Mouse (Mus musculus) thymus, postnatal 14 days (tissue): ENCODE results near the gene Zcchc3.
"Not testable (repeated sequence)": the region's sequence is repeated elsewhere in the genome, so short reads cannot be mapped to it uniquely, and the experiment has no call there.

Experiments used
- DNase-seq: peaks from one replicate; pipeline ENCODE4 v3.0.0; 2021

The Zcchc3 gene

GRCm38 (mm10) chr2:152414591-152415165 lies at the start of gene Zcchc3:
Gene Zcchc3, minus strand, starts transcription at chr2:152415027.
- peak; percentile 30 for DNase-seq

- DNase-seq, result no peak
Observed at GRCm38 (mm10) chr2:152459241-152459640, 44.4 kb upstream of the Zcchc3 start.

DNA sequence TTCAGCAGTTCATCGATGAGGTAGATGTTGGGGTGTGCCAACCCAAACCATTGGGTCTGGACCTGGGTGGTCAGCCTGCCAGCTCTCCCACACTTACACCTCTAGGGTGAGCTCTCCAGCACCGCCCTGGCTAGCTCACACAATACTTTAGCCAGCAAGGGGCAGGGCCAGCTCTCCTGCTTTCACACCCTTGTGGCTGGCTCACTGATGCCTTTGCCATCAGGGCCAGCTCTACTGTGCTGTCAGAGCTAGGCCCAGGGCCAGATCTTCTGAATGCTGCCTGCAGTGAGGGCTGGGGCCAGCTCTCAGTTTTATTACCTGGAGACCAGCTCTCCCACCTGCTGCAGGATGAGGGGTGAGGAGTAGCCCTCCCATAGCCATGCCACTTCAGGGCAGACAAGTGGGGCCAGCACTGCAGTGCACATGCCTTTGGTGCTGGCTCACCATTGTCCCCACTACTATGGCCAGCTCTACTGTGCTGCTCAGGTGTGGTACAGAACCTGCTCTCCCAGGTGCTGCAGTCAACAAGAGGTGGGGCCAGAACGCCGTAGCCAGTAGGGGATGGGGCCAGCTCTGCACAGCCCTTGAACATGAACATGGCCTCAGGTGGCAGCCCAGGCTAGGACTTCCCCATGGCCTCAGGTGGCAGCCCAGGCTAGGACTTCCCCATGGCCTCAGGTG lies 37.4 kb upstream of the Zcchc3 start:
- DNase-seq, result no peak

DNA sequence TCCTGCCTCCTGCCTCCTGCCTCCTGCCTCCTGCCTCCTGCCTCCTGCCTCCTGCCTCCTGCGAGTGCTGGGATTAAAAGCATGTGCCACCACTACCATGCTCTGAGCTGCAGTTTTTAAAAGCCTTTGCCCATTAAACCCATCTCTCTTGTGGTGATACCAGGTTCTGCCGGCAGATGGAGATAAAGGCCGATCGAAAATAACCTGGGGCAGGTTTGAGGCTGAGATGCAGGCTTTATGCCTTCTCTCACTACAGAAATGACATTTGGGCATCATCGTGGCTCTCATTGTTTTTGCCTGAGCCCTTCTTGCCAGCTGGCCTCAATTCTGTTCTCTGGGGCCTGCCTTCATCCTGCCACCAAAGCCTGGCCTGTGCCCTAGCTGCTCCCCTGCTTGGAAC lies 35.4 kb upstream of the Zcchc3 start:
- peak; percentile 41 for DNase-seq

DNA sequence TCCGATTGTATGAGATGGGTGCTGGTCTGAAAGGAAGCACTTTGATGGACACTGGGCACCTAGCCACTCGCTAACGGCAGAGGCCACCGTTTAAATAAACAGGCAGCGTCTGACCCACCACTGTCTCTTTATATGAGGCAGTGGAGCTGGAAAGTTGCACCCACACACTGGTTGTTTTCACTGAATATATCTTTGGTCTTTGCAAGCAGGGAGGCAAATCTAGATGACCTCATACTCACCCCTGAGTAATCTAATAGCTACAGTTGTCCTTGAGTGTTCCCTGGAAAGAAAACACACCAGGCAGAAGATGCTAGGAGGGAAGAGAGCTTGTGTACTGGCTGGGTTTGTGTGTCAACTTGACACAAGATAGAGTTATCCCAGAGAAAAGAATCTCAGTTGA lies 32.6 kb upstream of the Zcchc3 start:
- no peak for DNase-seq

DNA sequence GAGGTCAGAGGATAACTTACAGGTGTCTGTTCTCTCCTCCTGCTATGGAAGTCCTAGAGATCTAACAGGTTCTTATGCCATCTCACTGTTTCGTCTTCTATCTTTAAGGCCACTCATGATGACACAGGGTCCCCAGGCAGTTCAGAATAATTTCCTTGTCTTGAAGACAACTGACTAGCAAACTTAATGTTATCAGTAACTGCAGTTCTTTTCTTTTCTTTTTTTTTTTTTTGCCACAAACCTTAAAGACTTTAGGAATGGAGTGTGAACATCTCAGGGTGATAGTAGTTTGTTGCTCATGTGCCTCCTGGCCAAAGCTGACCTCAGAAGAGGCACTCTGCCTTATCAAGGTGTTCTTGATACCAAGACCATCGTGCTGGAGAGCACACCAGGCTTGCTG lies 31.8 kb upstream of the Zcchc3 start:
- no peak for DNase-seq

DNA sequence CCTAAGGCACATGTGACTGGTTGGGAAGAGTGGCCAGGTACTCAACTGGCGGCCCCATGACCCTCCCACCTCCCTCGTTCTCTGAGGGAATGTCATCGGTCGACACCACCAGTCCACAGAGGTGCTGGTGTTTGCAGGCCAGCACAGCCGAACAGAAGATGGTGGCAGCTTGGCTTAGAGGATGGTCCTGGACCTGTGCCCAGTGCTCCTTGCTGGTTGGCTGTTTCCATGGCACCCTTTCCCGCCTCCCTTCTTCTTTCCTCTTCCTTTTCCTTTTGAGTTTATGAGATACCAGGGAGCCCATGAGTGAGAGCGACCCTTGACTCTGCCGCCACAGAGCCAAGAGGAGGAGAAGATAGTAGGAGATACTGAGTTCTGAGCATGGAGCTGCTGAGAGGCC lies 28.5 kb upstream of the Zcchc3 start:
- no peak for DNase-seq

DNA sequence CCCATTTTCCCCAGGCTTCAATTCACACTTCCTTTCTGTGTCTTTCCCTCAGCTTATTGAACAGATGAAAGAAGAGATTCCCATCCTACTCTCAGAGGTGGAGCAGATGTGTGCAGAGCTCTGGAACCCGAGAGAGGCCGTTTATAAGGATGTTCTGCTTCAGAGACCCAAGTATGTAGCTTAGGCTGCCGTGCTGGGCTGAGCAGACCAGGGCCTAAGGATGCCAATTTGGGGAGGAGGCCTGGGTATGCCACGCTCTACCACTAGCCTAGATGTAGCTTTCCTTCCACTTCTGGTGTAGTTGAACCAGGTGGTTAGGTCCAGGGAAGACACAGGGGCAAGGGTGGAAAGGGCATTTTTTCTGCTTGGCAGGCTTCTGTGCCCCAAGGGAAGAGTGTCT lies 27.5 kb upstream of the Zcchc3 start:
- DNase-seq, result no peak

- no peak for DNase-seq
Observed at GRCm38 (mm10) chr2:152439833-152440232, 25.0 kb upstream of the Zcchc3 start.

GRCm38 (mm10) chr2:152438963-152439362 lies 24.1 kb upstream of the Zcchc3 start:
- no peak for DNase-seq

DNA sequence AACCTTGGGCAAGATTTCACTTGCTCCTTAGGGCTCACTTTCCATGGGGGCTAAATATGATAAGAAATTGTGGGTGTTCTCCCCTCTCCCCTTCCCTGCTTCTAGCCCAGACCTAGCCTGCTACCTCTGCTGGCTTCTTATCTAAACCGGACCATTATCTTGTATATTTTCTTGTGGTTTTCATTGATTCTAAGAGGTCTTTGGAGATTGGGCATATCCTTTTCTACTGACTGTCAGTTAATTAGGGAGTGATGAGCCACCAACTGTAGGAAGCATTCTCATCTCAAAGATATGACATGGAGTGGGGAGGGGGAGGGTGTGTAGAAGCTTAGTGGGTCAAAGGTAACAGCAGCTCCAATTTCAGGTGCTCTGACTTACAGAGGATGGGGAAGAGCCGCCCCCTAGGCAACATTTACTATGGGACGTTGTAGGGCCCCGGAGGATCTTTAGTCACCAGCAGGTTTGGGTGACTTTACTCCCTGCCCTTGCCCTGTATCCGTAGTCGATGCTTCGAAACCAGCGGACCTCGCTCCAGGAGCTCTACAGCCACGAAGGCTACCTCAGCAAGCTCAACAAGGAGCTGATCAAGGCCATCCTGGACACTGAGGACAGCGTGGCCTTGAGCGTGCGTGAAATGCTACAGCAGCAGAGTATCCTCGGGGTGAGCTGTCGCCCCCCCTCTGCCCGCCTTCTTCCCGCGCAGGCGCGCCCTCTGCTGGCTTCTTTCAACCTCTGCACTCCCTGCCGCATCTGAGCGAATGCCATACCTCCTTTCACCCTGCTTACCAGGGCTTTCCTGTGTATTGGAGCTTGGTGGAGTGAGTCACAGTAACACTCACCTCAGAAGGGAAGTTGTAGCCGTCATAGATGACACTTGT lies 22.4 kb upstream of the Zcchc3 start:
- peak; percentile 83 for DNase-seq

- DNase-seq, result no peak
Observed at GRCm38 (mm10) chr2:152436405-152436901, 21.6 kb upstream of the Zcchc3 start.

DNA sequence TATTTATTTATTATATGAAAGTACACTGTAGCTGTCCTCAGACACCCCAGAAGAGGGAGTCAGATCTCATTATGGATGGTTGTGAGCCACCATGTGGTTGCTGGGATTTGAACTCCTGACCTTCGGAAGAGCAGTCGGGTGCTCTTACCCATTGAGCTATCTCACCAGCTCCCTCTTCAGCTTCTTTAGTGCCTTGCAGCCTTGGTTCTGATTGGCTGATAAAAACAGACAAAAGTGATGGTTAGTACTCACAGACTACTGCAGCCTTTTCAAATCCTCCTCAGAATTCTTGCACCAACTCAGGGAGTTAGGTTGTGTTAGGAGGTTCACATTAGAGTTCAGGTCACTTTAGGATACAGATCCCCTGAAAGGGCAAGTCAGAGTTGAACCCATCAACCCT lies 13.7 kb upstream of the Zcchc3 start:
- not testable (repeated sequence) for DNase-seq

DNA sequence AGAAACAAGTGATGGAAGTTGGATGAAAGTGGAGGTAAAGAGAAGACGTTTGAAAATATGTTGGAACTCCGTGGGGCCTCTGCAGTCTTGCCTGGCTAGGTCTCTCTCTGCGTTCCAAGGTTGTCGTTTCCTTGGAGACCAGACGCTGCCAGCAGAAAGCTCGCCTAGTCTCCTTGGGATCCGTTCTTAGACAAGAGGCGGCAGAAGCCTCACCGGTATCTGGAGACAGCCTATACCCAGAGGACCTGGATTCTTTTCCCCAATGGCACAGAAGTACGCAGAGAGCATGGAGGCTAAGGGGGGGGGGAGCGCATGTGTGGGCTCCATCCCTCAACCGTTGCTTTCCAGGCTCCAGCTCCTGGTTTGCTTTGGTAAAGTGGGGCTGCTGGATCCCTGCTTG lies 12.7 kb upstream of the Zcchc3 start:
- no peak for DNase-seq

DNA sequence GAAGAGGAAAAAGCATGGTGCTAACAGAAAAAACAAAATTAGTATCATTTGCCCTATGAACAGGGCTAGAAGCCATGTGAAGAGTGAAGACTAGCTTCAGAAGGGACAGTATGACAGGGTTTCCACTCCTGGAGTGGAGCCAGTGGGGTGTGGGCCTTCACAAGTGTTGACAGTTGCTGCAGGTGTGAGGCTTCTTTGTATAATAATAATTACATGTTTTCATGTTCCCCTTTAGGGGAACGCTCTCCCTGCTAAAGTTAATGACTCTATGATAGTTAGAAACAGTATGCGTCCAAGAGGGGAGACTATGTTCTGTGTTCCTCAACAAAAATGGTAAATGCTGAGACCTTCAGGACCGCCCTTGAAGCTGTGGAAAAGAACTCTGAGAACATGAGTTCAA lies 959 bp upstream of the Zcchc3 start:
- no peak for DNase-seq

- no peak for DNase-seq
Observed at GRCm38 (mm10) chr2:152415287-152415686, 460 bp upstream of the Zcchc3 start, which contains the start of gene 6820408C15Rik. Gene 6820408C15Rik, plus strand, starts transcription at chr2:152415587.

- peak; percentile 28 for DNase-seq
Observed at GRCm38 (mm10) chr2:152413765-152414584, 852 bp downstream of the Zcchc3 start.

GRCm38 (mm10) chr2:152413158-152413764 lies 1.6 kb downstream of the Zcchc3 start:
- DNase-seq, result no peak

DNA sequence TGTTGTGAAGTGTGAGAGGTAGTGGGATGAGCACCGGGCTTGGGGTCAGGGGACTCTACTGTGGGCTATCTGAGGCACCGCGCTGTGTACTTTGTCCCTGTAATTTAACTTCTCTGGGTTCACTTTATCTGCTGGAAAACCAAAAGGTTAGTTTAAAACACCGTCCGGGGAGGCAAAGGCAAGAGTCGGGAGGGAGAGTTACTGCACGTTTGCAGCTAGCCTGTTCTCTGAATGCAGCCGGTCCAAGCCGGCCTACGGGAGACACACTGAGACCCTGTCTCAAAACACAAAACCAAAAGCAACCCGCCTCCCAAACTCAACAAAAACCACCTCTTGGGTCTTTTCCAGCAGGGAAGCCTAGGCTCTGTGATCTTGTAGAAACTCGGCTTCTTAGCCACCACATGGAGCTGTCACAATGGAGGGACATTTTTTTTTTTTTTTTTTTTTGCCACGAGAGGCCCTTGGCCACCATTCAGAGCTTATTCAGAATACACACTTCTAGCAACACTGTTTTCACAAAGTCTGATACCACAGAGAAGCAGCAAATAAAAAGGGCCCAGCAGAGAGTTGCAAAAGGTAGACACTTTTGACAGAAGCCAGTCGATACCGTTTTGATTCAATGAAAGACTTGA lies 2.2 kb downstream of the Zcchc3 start:
- no peak for DNase-seq

GRCm38 (mm10) chr2:152411471-152411870 lies 3.4 kb downstream of the Zcchc3 start:
- no peak for DNase-seq

GRCm38 (mm10) chr2:152410971-152411371 lies 3.9 kb downstream of the Zcchc3 start:
- DNase-seq, result no peak

- no peak for DNase-seq
Observed at GRCm38 (mm10) chr2:152409781-152410180, 5.0 kb downstream of the Zcchc3 start.
